Mouse (Mus musculus) E14TG2a.4 (cell line): Measurements from ENCODE around the gene D030056L22Rik.
A peak's percentile ranks its signal among the peaks of the same experiment; 100 is the strongest.

Source experiments
- H3K27me3 ChIP-seq: 2 replicates; pipeline ENCODE4 v1.6.1; 2014; ENCODE audit warnings: low read length, control low read depth; ENCODE audit not compliant: insufficient read depth
- H3K36me3 ChIP-seq: 2 replicates; pipeline ENCODE4 v1.6.1; 2014; ENCODE audit warnings: low read length, control low read depth; ENCODE audit not compliant: insufficient read depth
- H3K4me1 ChIP-seq: replicated peaks from 2 replicates; pipeline ENCODE4 v1.6.1; 2014; ENCODE audit warnings: low read depth, low read length, control low read depth
- H3K4me3 ChIP-seq: replicated peaks from 2 replicates; pipeline ENCODE4 v1.5.1; 2014; ENCODE audit warnings: mild to moderate bottlenecking, low read length
- H3K9me3 ChIP-seq: 2 replicates; pipeline ENCODE4 v1.6.1; 2014; ENCODE audit warnings: low read length, control low read depth
- CTCF ChIP-seq: conservative IDR thresholded peaks from 2 replicates; pipeline ENCODE4 v1.5.1; 2014; ENCODE audit warnings: low read length
- NANOG ChIP-seq: IDR thresholded peaks from 2 replicates; pipeline ENCODE4 v1.6.1; 2014; ENCODE audit warnings: borderline replicate concordance, low read length, mixed read lengths
- POU5F1 ChIP-seq: IDR thresholded peaks from 2 replicates; pipeline ENCODE4 v1.6.1; 2014; ENCODE audit warnings: low read length, borderline replicate concordance

The D030056L22Rik gene

DNA sequence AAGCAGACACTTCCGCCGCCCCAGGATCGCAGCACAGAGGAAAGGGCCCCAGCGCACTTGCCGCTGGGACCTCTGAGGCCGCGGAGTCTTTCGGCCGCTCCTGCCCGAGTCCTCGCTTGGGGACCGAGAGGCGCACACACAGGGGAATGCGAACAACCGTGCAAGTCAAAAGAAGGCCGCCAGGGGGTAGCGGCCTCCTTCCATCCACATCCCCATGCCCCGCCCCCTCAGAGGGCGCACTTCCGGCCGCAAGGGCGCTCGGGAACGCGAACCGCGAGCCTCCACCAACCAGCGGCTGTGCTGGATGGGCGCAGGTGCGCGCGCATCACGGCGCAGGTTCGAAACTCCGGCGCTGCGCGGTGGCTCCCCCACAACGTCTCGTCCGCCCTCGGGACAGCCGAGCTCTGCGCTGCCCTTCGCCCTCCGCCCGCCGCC, at the start of gene D030056L22Rik:
Gene D030056L22Rik, plus strand, starts transcription at position 328 of the 435 bp plus-strand sequence.
- Histone ChIP-seq H3K4me3 (peak within 1 kb of the TSS; percentile 99), H3K4me1 (peaks cover 64% of the 10 kb centered on the region), H3K27me3 (no peaks in the 10 kb centered on the region), H3K9me3 (no peaks in the 10 kb centered on the region), H3K36me3 (peaks cover 29% of the 10 kb centered on the region)
- TF ChIP-seq NANOG (no peak), POU5F1 (no peak), CTCF (peak; percentile 29)

GRCm38 (mm10) chr19:18663904-18664303, 49.1 kb upstream of the D030056L22Rik start:
- TF ChIP-seq CTCF, result peak; percentile 12
- no peak for TF ChIP-seq POU5F1
- no peak for TF ChIP-seq NANOG
- no peaks in the 10 kb centered on the region for H3K9me3 ChIP-seq
- H3K4me1 ChIP-seq, result peaks cover 17% of the 10 kb centered on the region
- no peaks in the 10 kb centered on the region for H3K27me3 ChIP-seq
- 0 out of 2 replicates have a peak overlapping the region, but pooled peaks have one; percentile 30 for H3K4me3 ChIP-seq
- no peaks in the 10 kb centered on the region for H3K36me3 ChIP-seq

DNA sequence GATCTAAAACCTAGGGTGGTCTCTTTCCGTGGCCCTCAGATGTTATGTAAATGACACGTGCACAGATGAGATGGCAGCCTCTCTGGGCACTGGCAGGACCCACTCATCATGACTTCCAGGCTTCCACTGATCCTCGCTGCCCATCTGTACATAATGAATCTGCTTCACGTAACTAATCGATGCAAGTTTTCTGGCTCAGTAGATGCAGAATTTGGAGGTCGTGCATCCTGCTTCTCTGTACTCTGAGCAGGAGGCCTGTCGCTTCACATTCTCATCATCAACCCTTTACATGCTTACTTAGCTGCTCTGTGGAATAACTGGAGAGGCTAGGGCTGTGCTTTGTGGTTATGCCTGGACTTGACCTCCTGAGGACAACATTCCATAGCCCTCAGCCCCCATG, 46.0 kb upstream of the D030056L22Rik start:
- Histone ChIP-seq H3K27me3 (no peaks in the 10 kb centered on the region), H3K9me3 (no peaks in the 10 kb centered on the region), H3K36me3 (no peaks in the 10 kb centered on the region), H3K4me1 (peaks cover 30% of the 10 kb centered on the region), H3K4me3 (no peak overlapping the region)
- TF ChIP-seq NANOG, result no peak
- no peak for TF ChIP-seq POU5F1
- TF ChIP-seq CTCF, result no peak

DNA sequence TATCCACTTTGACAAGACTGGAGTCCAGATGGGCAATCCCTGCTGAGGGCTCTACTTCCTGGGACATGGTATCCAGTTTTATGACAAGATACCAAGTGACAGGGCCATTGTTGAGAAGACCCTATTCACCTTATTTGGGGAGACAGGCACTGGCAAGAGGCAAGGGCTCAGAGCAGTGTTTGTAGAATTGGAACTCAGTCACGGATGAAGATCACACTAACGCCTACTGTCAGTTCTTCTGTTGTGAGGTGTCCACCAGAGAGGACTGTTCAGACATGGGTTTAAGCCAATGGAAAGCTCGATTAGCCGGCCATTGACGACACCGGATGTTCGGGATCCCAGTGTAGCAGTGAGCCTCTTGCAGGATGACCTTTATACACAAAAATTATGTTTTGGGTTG, 43.4 kb upstream of the D030056L22Rik start:
- Histone ChIP-seq H3K9me3 (no peaks in the 10 kb centered on the region), H3K4me3 (no peak overlapping the region), H3K4me1 (peaks cover 50% of the 10 kb centered on the region), H3K36me3 (no peaks in the 10 kb centered on the region), H3K27me3 (no peaks in the 10 kb centered on the region)
- TF ChIP-seq NANOG (no peak), POU5F1 (no peak)

DNA sequence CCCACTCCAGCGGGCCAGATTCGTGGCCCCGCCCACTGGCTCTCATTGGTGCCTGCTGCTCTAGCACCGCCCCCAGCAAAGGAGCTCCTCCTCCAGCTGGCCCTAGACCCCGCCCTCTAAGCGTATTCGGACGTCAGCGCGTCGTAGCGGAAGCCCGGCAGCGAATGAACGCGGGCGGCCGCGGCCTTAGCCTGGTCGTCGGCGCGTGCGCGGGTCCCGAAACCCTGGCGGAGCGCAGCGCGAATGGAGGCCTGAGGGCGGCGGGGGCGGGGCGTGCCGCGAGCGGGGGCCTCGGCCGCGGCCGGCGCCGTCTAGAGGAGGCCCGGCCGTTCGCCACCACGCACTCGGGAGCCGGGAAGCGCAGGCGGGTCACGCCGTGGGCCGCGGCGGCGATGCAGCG, 42.4 kb upstream of the D030056L22Rik start, which contains the start of gene Carnmt1:
Gene Carnmt1, plus strand, starts transcription at position 157 of the 400 bp plus-strand sequence.
- Histone ChIP-seq H3K27me3 (no peaks in the 10 kb centered on the region), H3K4me3 (peak within 1 kb of the TSS; percentile 92), H3K36me3 (peaks cover 4% of the 10 kb centered on the region; the same call in 1 of the 2 replicates), H3K9me3 (no peaks in the 10 kb centered on the region), H3K4me1 (peaks cover 55% of the 10 kb centered on the region)
- TF ChIP-seq NANOG, result no peak
- TF ChIP-seq POU5F1, result no peak
- TF ChIP-seq CTCF, result no peak

DNA sequence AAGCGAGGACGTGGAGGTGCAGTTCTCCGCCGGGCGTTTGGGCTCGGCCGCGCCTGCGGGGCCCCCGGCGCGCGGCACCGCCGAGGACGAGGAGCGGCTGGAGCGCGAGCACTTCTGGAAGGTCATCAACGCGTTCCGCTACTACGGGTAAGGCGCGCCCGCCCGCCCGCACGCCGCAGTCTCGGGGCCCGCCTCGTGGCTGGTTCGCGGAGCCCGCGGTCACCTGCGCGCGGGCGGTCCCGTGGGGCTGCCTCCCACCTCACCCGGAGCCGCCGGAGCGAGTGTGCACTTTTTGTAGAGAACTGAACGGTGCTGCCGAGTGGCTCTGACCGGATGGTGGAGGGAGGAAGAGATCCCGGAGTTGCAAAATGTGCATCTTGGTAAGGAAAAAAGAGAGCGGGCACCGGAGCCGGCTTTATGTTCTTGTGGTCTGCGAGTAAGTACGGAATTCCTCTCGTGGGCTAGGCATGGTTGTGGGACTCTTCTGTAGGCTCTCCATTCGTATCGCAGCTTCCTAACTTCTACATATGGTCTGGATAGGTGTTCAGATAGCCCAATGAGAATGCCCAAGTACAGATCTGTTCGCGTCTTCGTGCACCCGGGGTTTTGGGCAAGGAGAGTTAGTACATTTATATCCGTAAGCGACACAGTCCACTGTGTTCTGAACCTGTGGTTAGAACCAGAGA, 41.8 kb upstream of the D030056L22Rik start:
- peaks cover 4% of the 10 kb centered on the region; the same call in 1 of the 2 replicates for H3K36me3 ChIP-seq
- H3K9me3 ChIP-seq, result no peaks in the 10 kb centered on the region
- H3K4me1 ChIP-seq, result peaks cover 61% of the 10 kb centered on the region
- H3K27me3 ChIP-seq, result no peaks in the 10 kb centered on the region
- TF ChIP-seq CTCF (no peak), NANOG (no peak), POU5F1 (no peak)
- peak overlapping the region; percentile 92 for H3K4me3 ChIP-seq

DNA sequence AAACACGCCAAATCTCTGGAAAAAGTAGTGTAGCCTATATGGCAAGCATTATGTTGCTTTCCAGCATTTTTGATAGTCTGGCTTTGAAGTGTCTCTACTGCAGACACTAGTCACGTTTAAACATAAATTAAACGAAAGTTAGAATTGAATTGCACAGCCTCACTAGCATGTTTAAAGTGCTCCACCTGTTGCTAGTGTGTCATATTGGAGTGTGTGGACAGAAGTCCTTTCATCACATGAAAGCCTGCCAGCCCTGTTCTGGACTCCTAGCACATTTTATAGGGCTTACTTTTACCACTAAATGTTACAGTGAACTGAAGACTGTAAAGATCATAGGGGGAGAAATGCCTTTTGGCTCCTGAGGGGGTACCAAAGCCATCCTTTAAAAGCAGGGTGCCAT, 40.5 kb upstream of the D030056L22Rik start:
- peak overlapping the region; percentile 92 for H3K4me3 ChIP-seq
- TF ChIP-seq CTCF (no peak), NANOG (no peak), POU5F1 (no peak)
- peaks cover 7% of the 10 kb centered on the region for H3K36me3 ChIP-seq

DNA sequence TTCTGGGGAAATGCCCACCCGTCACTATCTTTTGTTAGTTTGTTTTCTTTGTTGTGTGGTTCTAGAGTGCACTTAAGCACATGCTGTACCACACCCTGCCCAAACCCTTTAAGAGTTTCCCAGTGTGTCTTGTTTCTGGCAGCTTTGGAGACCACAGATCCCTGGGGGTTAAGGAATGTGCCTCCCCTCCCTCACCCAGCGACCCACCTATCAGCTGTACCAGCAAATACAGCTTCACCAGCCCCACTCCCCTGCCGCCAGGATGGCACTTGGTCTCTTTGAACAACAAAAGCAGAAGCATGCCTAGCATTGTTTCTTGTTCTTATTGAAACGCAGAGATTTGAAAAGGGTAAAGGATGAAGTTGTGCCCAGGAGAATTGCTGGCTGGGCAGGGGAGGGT, 39.9 kb upstream of the D030056L22Rik start:
- Histone ChIP-seq H3K4me3 (peak overlapping the region; percentile 92), H3K27me3 (no peaks in the 10 kb centered on the region), H3K9me3 (no peaks in the 10 kb centered on the region), H3K36me3 (peaks cover 12% of the 10 kb centered on the region), H3K4me1 (peaks cover 71% of the 10 kb centered on the region)
- TF ChIP-seq POU5F1 (no peak), CTCF (no peak), NANOG (no peak)

More for the DNA sequence above, 40.5 kb upstream of the D030056L22Rik start:
- Histone ChIP-seq H3K4me1 (peaks cover 72% of the 10 kb centered on the region), H3K27me3 (no peaks in the 10 kb centered on the region), H3K9me3 (no peaks in the 10 kb centered on the region)
